Mouse (Mus musculus): ENCODE results near the gene Olfr1555-ps1.
"Not testable (repeated sequence)": the region's sequence is repeated elsewhere in the genome, so short reads cannot be mapped to it uniquely, and the experiment has no call there.

Gene Olfr1555-ps1

GRCm38 (mm10) chr19:12170062-12170599, at the start of gene Olfr1555-ps1:
TSS of gene Olfr1555-ps1 (minus strand) at chr19:12170112.
- DNase-seq (ENCODE audit: low spot score) = not testable (repeated sequence)

GRCm38 (mm10) chr19:12200334-12200733, 30.4 kb upstream of the Olfr1555-ps1 start, which contains the start of gene Olfr1431:
TSS of gene Olfr1431 (plus strand) at chr19:12200634.
- no peak for DNase-seq (ENCODE audit: low spot score)

- not testable (repeated sequence) for DNase-seq (ENCODE audit: low spot score)
Observed at GRCm38 (mm10) chr19:12199076-12199475, 29.2 kb upstream of the Olfr1555-ps1 start.

GRCm38 (mm10) chr19:12175431-12175830, 5.5 kb upstream of the Olfr1555-ps1 start:
- not testable (repeated sequence) for DNase-seq (ENCODE audit: low spot score)

- no peak for DNase-seq (ENCODE audit: low spot score)
Observed at GRCm38 (mm10) chr19:12145452-12145851, 24.5 kb downstream of the Olfr1555-ps1 start.

- DNase-seq (ENCODE audit: low spot score) = no peak
Observed at GRCm38 (mm10) chr19:12143356-12143755, 26.6 kb downstream of the Olfr1555-ps1 start.

GRCm38 (mm10) chr19:12134289-12134688, 35.6 kb downstream of the Olfr1555-ps1 start:
- DNase-seq (ENCODE audit: low spot score) = no peak

GRCm38 (mm10) chr19:12123103-12123502, 46.8 kb downstream of the Olfr1555-ps1 start, which contains the start of gene Olfr76:
TSS of gene Olfr76 (minus strand) at chr19:12123203.
- DNase-seq (ENCODE audit: low spot score) = no peak

- no peak for DNase-seq (ENCODE audit: low spot score)
Observed at GRCm38 (mm10) chr19:12116464-12116863, 53.4 kb downstream of the Olfr1555-ps1 start.

GRCm38 (mm10) chr19:12115797-12116196, 54.1 kb downstream of the Olfr1555-ps1 start, which contains the start of gene Olfr1428:
TSS of gene Olfr1428 (minus strand) at chr19:12115897.
- DNase-seq (ENCODE audit: low spot score) = no peak

All from ovary, adult 18-20 months (tissue).